Mouse (Mus musculus): Measurements from ENCODE around the gene Arhgap42. TPM values are rescaled to one million over a fixed set of nuclear protein-coding genes. Genes with fewer than 3 reads are reported as not detected.

Arhgap42 gene
- polyA plus RNA-seq, 1 experiment from 2014 or later, result 36.1 TPM

DNA sequence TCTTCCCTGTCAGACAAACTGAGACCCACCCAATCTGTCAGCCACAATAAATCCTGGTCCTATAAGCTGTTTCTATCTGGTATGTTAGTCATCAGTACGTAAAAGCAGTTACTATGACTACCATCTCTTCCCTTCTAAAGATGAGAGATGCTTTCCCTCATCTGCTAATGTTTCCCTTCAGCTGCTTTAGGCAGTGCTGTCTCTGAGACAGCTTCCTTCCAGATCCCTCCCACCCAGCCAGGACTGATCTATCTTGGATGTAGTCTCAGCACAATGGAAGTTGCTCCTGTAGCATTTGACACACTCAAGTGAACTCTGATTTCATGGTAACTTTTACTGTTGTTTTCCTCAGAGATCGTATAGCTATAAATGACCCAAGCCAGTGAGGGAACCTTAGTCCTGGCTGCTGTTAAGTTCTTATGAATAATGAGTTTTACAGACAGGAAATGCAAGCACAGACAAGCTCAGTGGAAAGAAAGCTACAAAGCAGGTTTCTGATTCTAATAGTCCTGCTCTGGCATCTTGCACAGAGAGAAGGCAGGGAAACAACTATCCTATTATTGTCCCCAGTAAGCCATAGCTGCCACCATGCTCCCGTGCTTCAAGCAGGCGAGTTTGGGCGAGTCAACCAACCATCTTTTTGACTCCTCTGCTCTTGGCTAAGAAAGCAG, 67.6 kb downstream of the Arhgap42 start:
- Histone ChIP-seq H3K4me3 (replicated peaks) (no peak overlapping the region), H3K36me3 (no peaks in the 10 kb centered on the region), H3K27me3 (replicated peaks) (no peaks in the 10 kb centered on the region), H3K9ac (no peak overlapping the region), H3K4me1 (0 out of 2 replicates have a peak, but pooled peaks cover 4% of the 10 kb centered on the region), H3K9me3 (no peaks in the 10 kb centered on the region), H3K27ac (peak overlapping the region; percentile 12; the same call in 1 of the 2 replicates), H3K4me2 (no peak overlapping the region)
- no peak for ATAC-seq (ENCODE audit: insufficient read depth, low FRiP score, low read depth)
- 42% methylated on average over 5 of the region's 5 CpGs for WGBS

GRCm38 (mm10) chr9:9165641-9166063, 73.2 kb downstream of the Arhgap42 start:
- Histone ChIP-seq H3K36me3 (no peaks in the 10 kb centered on the region), H3K27me3 (replicated peaks) (no peaks in the 10 kb centered on the region), H3K9me3 (no peaks in the 10 kb centered on the region), H3K4me2 (no peak overlapping the region), H3K4me1 (no peaks in the 10 kb centered on the region), H3K9ac (no peak overlapping the region), H3K4me3 (replicated peaks) (no peak overlapping the region), H3K27ac (no peak overlapping the region)
- 61% methylated on average over 4 of the region's 4 CpGs for WGBS
- no peak for ATAC-seq (ENCODE audit: insufficient read depth, low FRiP score, low read depth)

DNA sequence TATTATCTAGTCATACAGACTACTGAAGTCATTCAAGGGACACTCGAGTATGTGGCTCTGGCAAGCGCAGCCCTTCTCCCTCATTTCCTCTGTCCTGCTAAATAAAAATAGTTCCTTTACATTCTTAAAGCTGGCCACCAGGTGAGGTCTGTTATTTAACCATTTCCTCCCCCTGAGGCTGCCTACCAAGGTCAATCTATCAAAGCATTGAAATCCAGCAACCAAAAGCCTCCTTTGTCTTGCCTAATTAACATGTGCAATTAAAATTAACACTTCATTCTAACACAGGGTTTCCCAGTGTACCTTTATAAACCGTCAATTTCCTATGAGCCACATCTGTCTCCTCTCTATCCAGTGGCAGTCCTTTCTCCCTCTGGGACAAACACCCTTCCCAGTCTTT, 78.2 kb downstream of the Arhgap42 start:
- no peak overlapping the region for H3K4me2 ChIP-seq
- no peak overlapping the region for H3K9ac ChIP-seq
- H3K27ac ChIP-seq, result no peak overlapping the region
- H3K4me1 ChIP-seq, result 0 out of 2 replicates have a peak, but pooled peaks cover 3% of the 10 kb centered on the region
- 56% methylated on average over 3 of the region's 3 CpGs for WGBS
- H3K9me3 ChIP-seq, result no peaks in the 10 kb centered on the region
- H3K4me3 ChIP-seq (replicated peaks), result no peak overlapping the region
- ATAC-seq (ENCODE audit: insufficient read depth, low FRiP score, low read depth), result no peak
- H3K36me3 ChIP-seq, result no peaks in the 10 kb centered on the region
- H3K27me3 ChIP-seq (replicated peaks), result no peaks in the 10 kb centered on the region

- no peak overlapping the region for H3K9ac ChIP-seq
- H3K27me3 ChIP-seq (replicated peaks), result no peaks in the 10 kb centered on the region
- 0 out of 2 replicates have a peak, but pooled peaks cover 3% of the 10 kb centered on the region for H3K4me1 ChIP-seq
- H3K36me3 ChIP-seq, result no peaks in the 10 kb centered on the region
- H3K27ac ChIP-seq, result no peak overlapping the region
- H3K9me3 ChIP-seq, result no peaks in the 10 kb centered on the region
- no peak overlapping the region for H3K4me3 ChIP-seq (replicated peaks)
- no peak overlapping the region for H3K4me2 ChIP-seq
- 75% methylated on average over 3 of the region's 3 CpGs for WGBS
- no peak for ATAC-seq (ENCODE audit: insufficient read depth, low FRiP score, low read depth)
These were observed 80.7 kb downstream of the Arhgap42 start for GRCm38 (mm10) chr9:9158241-9158640.

GRCm38 (mm10) chr9:9157425-9157824, 81.5 kb downstream of the Arhgap42 start:
- no peak overlapping the region for H3K4me2 ChIP-seq
- H3K27ac ChIP-seq, result no peak overlapping the region
- no peaks in the 10 kb centered on the region for H3K27me3 ChIP-seq (replicated peaks)
- H3K9ac ChIP-seq, result no peak overlapping the region
- H3K36me3 ChIP-seq, result no peaks in the 10 kb centered on the region
- no peak overlapping the region for H3K4me3 ChIP-seq (replicated peaks)
- H3K9me3 ChIP-seq, result no peaks in the 10 kb centered on the region
- 81% methylated on average over 2 of the region's 2 CpGs for whole genome bisulfite sequencing
- 0 out of 2 replicates have a peak, but pooled peaks cover 3% of the 10 kb centered on the region for H3K4me1 ChIP-seq
- ATAC-seq (ENCODE audit: insufficient read depth, low FRiP score, low read depth), result no peak

DNA sequence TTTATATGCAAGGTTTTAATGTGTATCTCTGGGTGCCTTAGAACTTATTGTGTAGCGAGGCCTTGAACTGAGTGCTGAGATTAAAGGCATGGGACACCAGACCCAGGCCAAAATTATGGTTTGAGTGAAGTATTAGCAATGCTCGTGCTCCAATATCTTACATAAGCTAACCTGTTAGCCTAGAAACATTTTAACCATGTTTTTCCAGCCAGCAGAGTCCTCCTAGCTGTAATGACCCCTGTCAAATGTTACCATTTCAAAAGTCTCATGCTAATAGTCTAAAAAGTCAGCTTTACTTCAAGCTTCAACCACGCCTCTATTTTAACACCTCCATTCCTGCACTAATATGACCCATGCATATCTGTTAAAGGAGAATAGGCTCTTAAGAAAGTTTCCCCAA, 84.3 kb downstream of the Arhgap42 start:
- no peaks in the 10 kb centered on the region for H3K9me3 ChIP-seq
- no peak for ATAC-seq (ENCODE audit: insufficient read depth, low FRiP score, low read depth)
- H3K4me1 ChIP-seq, result 0 out of 2 replicates have a peak, but pooled peaks cover 3% of the 10 kb centered on the region
- H3K36me3 ChIP-seq, result no peaks in the 10 kb centered on the region
- WGBS, result 87% methylated on average over 3 of the region's 3 CpGs
- H3K27ac ChIP-seq, result no peak overlapping the region
- H3K9ac ChIP-seq, result no peak overlapping the region
- H3K4me3 ChIP-seq (replicated peaks), result no peak overlapping the region
- H3K27me3 ChIP-seq (replicated peaks), result no peaks in the 10 kb centered on the region
- H3K4me2 ChIP-seq, result no peak overlapping the region

GRCm38 (mm10) chr9:9144301-9145121, 94.4 kb downstream of the Arhgap42 start:
- no peak overlapping the region for H3K4me2 ChIP-seq
- H3K4me1 ChIP-seq, result no peaks in the 10 kb centered on the region
- 80% methylated on average over 7 of the region's 7 CpGs for WGBS
- no peaks in the 10 kb centered on the region for H3K9me3 ChIP-seq
- no peak overlapping the region for H3K4me3 ChIP-seq (replicated peaks)
- H3K27me3 ChIP-seq (replicated peaks), result no peaks in the 10 kb centered on the region
- H3K36me3 ChIP-seq, result no peaks in the 10 kb centered on the region
- H3K27ac ChIP-seq, result no peak overlapping the region
- no peak for ATAC-seq (ENCODE audit: insufficient read depth, low FRiP score, low read depth)
- H3K9ac ChIP-seq, result no peak overlapping the region

GRCm38 (mm10) chr9:9143102-9143501, 95.8 kb downstream of the Arhgap42 start:
- WGBS, result 66% methylated on average over 5 of the region's 5 CpGs
- Histone ChIP-seq H3K9ac (no peak overlapping the region), H3K27me3 (replicated peaks) (no peaks in the 10 kb centered on the region), H3K4me3 (replicated peaks) (no peak overlapping the region), H3K36me3 (no peaks in the 10 kb centered on the region), H3K4me1 (no peaks in the 10 kb centered on the region), H3K9me3 (no peaks in the 10 kb centered on the region), H3K27ac (no peak overlapping the region), H3K4me2 (no peak overlapping the region)
- no peak for ATAC-seq (ENCODE audit: insufficient read depth, low FRiP score, low read depth)

DNA sequence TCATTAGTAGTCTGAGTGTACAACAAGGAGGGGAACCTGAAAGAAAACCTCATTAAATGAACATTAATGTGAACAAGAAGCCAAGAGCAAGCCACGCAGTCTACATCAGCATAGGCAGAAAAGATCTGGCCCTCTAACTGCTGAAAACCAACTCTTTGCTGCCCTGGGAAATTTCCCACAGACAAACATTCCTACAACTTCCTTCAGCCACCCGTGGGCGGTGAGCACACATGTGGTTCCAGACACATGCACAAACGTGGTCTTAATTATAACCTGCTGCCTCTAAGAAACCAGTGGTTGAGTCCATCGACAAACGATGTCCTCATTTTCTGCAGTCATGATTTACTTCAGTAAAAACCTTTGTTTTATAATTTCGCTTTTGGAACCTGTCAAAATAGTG, 96.3 kb downstream of the Arhgap42 start:
- no peak for ATAC-seq (ENCODE audit: insufficient read depth, low FRiP score, low read depth)
- no peaks in the 10 kb centered on the region for H3K36me3 ChIP-seq
- H3K27ac ChIP-seq, result no peak overlapping the region
- H3K4me3 ChIP-seq (replicated peaks), result no peak overlapping the region
- H3K4me1 ChIP-seq, result no peaks in the 10 kb centered on the region
- WGBS, result 74% methylated on average over 7 of the region's 7 CpGs
- H3K9ac ChIP-seq, result no peak overlapping the region
- H3K27me3 ChIP-seq (replicated peaks), result no peaks in the 10 kb centered on the region
- H3K4me2 ChIP-seq, result no peak overlapping the region
- H3K9me3 ChIP-seq, result no peaks in the 10 kb centered on the region

- Histone ChIP-seq H3K4me2 (no peak overlapping the region), H3K4me1 (no peaks in the 10 kb centered on the region), H3K9ac (no peak overlapping the region), H3K27me3 (replicated peaks) (no peaks in the 10 kb centered on the region), H3K27ac (no peak overlapping the region), H3K9me3 (no peaks in the 10 kb centered on the region), H3K4me3 (replicated peaks) (no peak overlapping the region), H3K36me3 (no peaks in the 10 kb centered on the region)
- ATAC-seq (ENCODE audit: insufficient read depth, low FRiP score, low read depth), result no peak
- WGBS, result 45% methylated on average over 1 of the region's 1 CpGs
These were observed 96.8 kb downstream of the Arhgap42 start for GRCm38 (mm10) chr9:9142144-9142543.

GRCm38 (mm10) chr9:9128996-9129694, 109.8 kb downstream of the Arhgap42 start:
- Histone ChIP-seq H3K4me2 (no peak overlapping the region), H3K27me3 (replicated peaks) (no peaks in the 10 kb centered on the region), H3K36me3 (no peaks in the 10 kb centered on the region), H3K4me3 (replicated peaks) (no peak overlapping the region), H3K9ac (no peak overlapping the region), H3K4me1 (no peaks in the 10 kb centered on the region), H3K9me3 (no peaks in the 10 kb centered on the region), H3K27ac (no peak overlapping the region)
- 83% methylated on average over 4 of the region's 4 CpGs for WGBS
- no peak for ATAC-seq (ENCODE audit: insufficient read depth, low FRiP score, low read depth)
